Mouse (Mus musculus) T-cell, adult 66 days (primary cell): ENCODE data around the gene Gm3404. TPM values are rescaled to one million over a fixed set of nuclear protein-coding genes. Genes with fewer than 3 reads are reported as not detected.

ENCODE experiments used
- total RNA-seq, 2 experiments: library from RNA; stranded (reverse); gene quantifications; 3 replicates in 1 of 2; 4 replicates in 1 of 2; pipeline ENCODE4 v1.2.4; 2023

Gene Gm3404
- total RNA-seq: not detected

GRCm38 (mm10) chr5:146525501-146525900, at the start of gene Gm3404:
TSS of gene Gm3404 (plus strand) at chr5:146525801.

GRCm38 (mm10) chr5:146481665-146482064, 43.9 kb upstream of the Gm3404 start, which contains the start of gene Gm6408:
TSS of gene Gm6408 (plus strand) at chr5:146481965.

GRCm38 (mm10) chr5:146491063-146491462, 34.5 kb upstream of the Gm3404 start, which contains the start of gene Gm6370:
TSS of gene Gm6370 (plus strand) at chr5:146491363.

GRCm38 (mm10) chr5:146502099-146502498, 23.5 kb upstream of the Gm3404 start, which contains the start of gene 4930449I24Rik:
TSS of gene 4930449I24Rik (plus strand) at chr5:146502399.

GRCm38 (mm10) chr5:146513823-146514222, 11.8 kb upstream of the Gm3404 start, which contains the start of gene Gm3402:
TSS of gene Gm3402 (plus strand) at chr5:146514123.

GRCm38 (mm10) chr5:146537347-146537746, 11.7 kb downstream of the Gm3404 start, which contains the start of gene Gm3409:
TSS of gene Gm3409 (plus strand) at chr5:146537647.

GRCm38 (mm10) chr5:146555836-146556235, 30.2 kb downstream of the Gm3404 start, which contains the start of gene Gm3415:
TSS of gene Gm3415 (plus strand) at chr5:146556136.

Other genes starting within 250 kb of the Gm3404 start
- gene Wasf3, start 140.8 kb upstream of the Gm3404 start, total RNA-seq: not detected
- not detected for gene Gm6408, start 43.8 kb upstream of the Gm3404 start, total RNA-seq
- not detected for gene Gm6370, start 34.4 kb upstream of the Gm3404 start, total RNA-seq
- not detected for gene 4930449I24Rik, start 23.4 kb upstream of the Gm3404 start, total RNA-seq
- gene Gm3402, start 11.7 kb upstream of the Gm3404 start, total RNA-seq: not detected
- gene Gm3409, start 11.8 kb downstream of the Gm3404 start, total RNA-seq: not detected
- not detected for gene Gm3415, start 30.3 kb downstream of the Gm3404 start, total RNA-seq
- gene Gpr12, start 59.4 kb downstream of the Gm3404 start, total RNA-seq: not detected